Mouse (Mus musculus) MEL (cell line): Measurements from ENCODE around the gene Mgll.

Experiments used
- CTCF ChIP-seq, 3 experiments: IDR thresholded peaks in 2 of 3; conservative IDR thresholded peaks in 1 of 3; 2 replicates each; pipeline ENCODE4 v1.5.1; 2011 to 2012; ENCODE audit warnings: low read length in 3 of 3, low read depth in 2 of 3, mild to moderate bottlenecking in 2 of 3, improper control_type of control experiment in 1 of 3, inconsistent platforms in 1 of 3, mixed read lengths in 1 of 3, moderate library complexity in 1 of 3; ENCODE audit not compliant: control insufficient read depth in 1 of 3, insufficient read depth in 1 of 3, poor library complexity in 1 of 3, severe bottlenecking in 1 of 3
- EP300 ChIP-seq, 2 experiments: IDR thresholded peaks; 2 replicates each; pipeline ENCODE4 v1.6.1; 2011; ENCODE audit warnings: improper control_type of control experiment in 2 of 2, low read length in 2 of 2, low read depth in 1 of 2, mild to moderate bottlenecking in 1 of 2
- GATA1 ChIP-seq: IDR thresholded peaks from 2 replicates; pipeline ENCODE4 v1.6.1; 2011; ENCODE audit warnings: low read depth, low read length, improper control_type of control experiment
- NELFE ChIP-seq: IDR thresholded peaks from 2 replicates; pipeline ENCODE4 v1.6.1; 2011; ENCODE audit warnings: low read depth, low read length, improper control_type of control experiment
- NRF1 ChIP-seq: IDR thresholded peaks from 2 replicates; pipeline ENCODE4 v1.6.1; 2014; ENCODE audit warnings: low read depth, mild to moderate bottlenecking, inconsistent platforms, low read length, improper control_type of control experiment, moderate library complexity; ENCODE audit not compliant: poor library complexity, insufficient read depth, severe bottlenecking
- POLR2A ChIP-seq, 2 experiments: IDR thresholded peaks; 2 replicates each; pipeline ENCODE4 v1.6.1; 2011 to 2012; ENCODE audit warnings: low read length in 2 of 2, mild to moderate bottlenecking in 2 of 2, control low read depth in 1 of 2, improper control_type of control experiment in 1 of 2, low read depth in 1 of 2, moderate library complexity in 1 of 2; ENCODE audit not compliant: control insufficient read depth in 1 of 2, insufficient read depth in 1 of 2, poor library complexity in 1 of 2
- SIN3A ChIP-seq: IDR thresholded peaks from 2 replicates; pipeline ENCODE4 v1.6.1; 2012; ENCODE audit warnings: low read length, improper control_type of control experiment, inconsistent platforms
- SMC3 ChIP-seq: IDR thresholded peaks from 2 replicates; pipeline ENCODE4 v1.6.1; 2011; ENCODE audit warnings: low read depth, low read length, improper control_type of control experiment
- TBP ChIP-seq: IDR thresholded peaks from 2 replicates; pipeline ENCODE4 v1.8.0; 2011; ENCODE audit warnings: low read depth, low read length, improper control_type of control experiment
- TCF12 ChIP-seq: IDR thresholded peaks from 2 replicates; pipeline ENCODE4 v1.6.1; 2014; ENCODE audit warnings: low read depth, mild to moderate bottlenecking, inconsistent platforms, low read length, improper control_type of control experiment, moderate library complexity
- USF1 ChIP-seq: IDR thresholded peaks from 2 replicates; pipeline ENCODE4 v1.6.1; 2014; ENCODE audit warnings: low read depth, mild to moderate bottlenecking, inconsistent platforms, low read length, improper control_type of control experiment, moderate library complexity
- ZMIZ1 ChIP-seq: IDR thresholded peaks from 2 replicates; pipeline ENCODE4 v1.6.1; 2012; ENCODE audit warnings: low read depth, mild to moderate bottlenecking, inconsistent platforms, low read length, improper control_type of control experiment, moderate library complexity
- ZNF384 ChIP-seq: IDR thresholded peaks from 2 replicates; pipeline ENCODE4 v1.6.1; 2012; ENCODE audit warnings: low read depth, mild to moderate bottlenecking, inconsistent platforms, low read length, improper control_type of control experiment

DNA sequence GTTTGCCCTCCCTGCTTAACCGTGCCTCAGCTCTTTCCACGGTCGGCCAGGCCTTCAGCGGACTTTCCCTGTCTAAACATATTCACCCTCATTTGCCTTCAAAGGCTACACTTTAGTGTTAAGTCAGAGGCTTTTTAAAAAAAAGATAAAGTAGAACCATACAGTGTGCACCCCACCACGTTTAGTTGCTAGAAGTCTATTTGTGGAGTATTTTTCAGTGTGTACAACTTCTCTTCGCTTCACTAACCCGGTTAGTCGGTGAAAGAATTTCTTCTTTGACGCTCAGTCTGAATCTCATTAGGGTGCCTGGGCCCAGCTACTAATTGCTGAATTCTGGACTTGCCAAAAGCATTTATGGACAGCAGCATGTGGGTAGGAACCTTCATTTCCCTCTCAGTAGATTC is 8.8 kb upstream of the Mgll start:
- TF ChIP-seq NELFE (no peak), CTCF (IDR thresholded peaks at IDR 0.05 in 2 of 3, conservative IDR thresholded peaks at IDR 0.05 in 1 of 3; ENCODE audit: control insufficient read depth in 1 of 3, insufficient read depth in 1 of 3, low read depth in 2 of 3, low read length in 3 of 3, poor library complexity in 1 of 3, severe bottlenecking in 1 of 3) (no peak), SMC3 (no peak), ZNF384 (no peak), TCF12 (no peak), EP300 (IDR thresholded peaks at IDR 0.05; ENCODE audit: low read depth in 1 of 2, low read length in 2 of 2) (no peak), GATA1 (no peak), ZMIZ1 (no peak), TBP (no peak), POLR2A (IDR thresholded peaks at IDR 0.05; ENCODE audit: control insufficient read depth in 1 of 2, insufficient read depth in 1 of 2, low read depth in 1 of 2, low read length in 2 of 2, poor library complexity in 1 of 2) (no peak), USF1 (no peak), NRF1 (no peak), SIN3A (no peak)
